Mouse (Mus musculus) liver, postnatal 0 days (tissue): ENCODE measurements around the gene Hgf.

Experiments
- CTCF ChIP-seq: sonication (generic); IDR thresholded peaks from 2 replicates; pipeline ENCODE4 v1.5.1; 2016; ENCODE audit warnings: antibody characterized with exemption, low read depth
- EP300 ChIP-seq: IDR thresholded peaks from 2 replicates; pipeline ENCODE4 v1.6.1; 2016; ENCODE audit warnings: antibody characterized with exemption, low read depth, mild to moderate bottlenecking

DNA sequence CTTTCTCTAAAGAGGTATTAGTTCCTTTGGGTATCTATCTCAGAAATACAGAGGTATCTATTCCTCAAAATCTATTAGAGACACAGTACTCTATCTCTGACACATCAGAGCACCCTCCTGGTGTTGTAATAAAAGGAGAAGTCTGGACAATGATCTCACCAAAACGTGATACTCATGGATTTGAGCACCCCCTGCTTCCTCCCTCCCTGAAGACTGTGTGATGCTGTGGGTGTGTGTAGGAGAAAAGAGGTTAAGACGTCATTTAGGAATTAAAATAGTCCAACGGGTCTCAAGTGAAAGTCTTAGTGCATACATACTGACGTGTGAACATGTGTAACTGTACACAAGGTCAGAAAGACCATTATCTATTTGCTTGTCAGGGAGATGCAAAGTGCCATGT lies 648 bp upstream of the Hgf start:
- no peak for TF ChIP-seq CTCF
- TF ChIP-seq EP300 = no peak
